Mouse (Mus musculus) activated CD4-positive, CD25-positive, alpha-beta regulatory T cell, adult 4 months (primary cell): ENCODE measurements around the gene Lgr4. TPM values are rescaled to one million over a fixed set of nuclear protein-coding genes. Genes with fewer than 3 reads are reported as not detected.

Experiments
- ATAC-seq: one replicate; pipeline ENCODE4 v1.8.0; 2017
- polyA plus RNA-seq, 2 experiments: library from polyadenylated mRNA; unstranded; fragments of 100-300 nt; shearing (Covaris generic); gene quantifications; one replicate each; pipeline ENCODE4 v1.2.1; 2017

Lgr4 gene
- polyA plus RNA-seq, 2 experiments from 2014 or later: 0.42 TPM; not detected in 1

DNA sequence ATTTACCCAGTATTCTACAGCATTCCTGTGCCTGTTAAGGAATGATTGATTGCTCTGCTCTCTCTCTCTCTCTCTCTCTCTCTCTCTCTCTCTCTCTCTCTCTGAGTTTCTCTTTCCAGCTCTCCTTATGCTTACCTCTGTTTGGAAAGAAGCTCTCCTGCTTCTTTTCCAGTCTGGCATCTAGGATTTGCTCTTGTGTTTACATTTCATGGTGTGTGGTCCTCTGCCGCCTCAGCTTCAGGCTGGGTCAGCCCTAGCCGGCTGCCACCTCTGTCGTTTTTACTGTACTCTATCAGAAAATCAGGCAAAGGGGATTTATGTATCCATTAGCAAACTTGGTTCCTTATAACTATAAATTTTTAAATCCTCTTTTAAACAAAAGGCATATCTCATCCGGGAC, 118.8 kb downstream of the Lgr4 start:
- ATAC-seq: no peak

- ATAC-seq: no peak
These were observed 119.2 kb downstream of the Lgr4 start for GRCm38 (mm10) chr2:110036665-110037064.

DNA sequence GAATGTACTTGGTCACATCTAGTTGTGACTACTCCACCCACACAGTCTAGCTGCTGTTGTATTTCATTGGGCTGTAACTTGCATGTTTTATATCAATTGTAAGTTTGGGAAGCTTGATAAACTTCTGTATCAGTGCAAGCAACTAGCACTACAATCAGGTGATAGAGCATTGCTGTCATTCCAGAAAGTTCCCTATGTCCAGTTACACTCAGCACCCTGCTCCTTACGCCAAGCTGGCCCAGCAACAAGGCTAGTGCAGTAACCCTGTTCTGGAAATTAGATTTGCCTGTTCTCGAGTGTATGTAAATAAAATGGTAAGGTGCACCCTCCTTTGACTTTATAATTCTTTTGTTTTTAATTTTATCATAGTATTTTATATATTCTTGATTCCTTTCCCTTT, 119.8 kb downstream of the Lgr4 start:
- ATAC-seq: no peak

- ATAC-seq: no peak
These were observed 120.9 kb downstream of the Lgr4 start for GRCm38 (mm10) chr2:110038341-110038740.

- ATAC-seq: no peak
These were observed 125.7 kb downstream of the Lgr4 start for GRCm38 (mm10) chr2:110042861-110043760.

- ATAC-seq: no peak
These were observed 141.0 kb downstream of the Lgr4 start for GRCm38 (mm10) chr2:110058424-110058823.

- no peak for ATAC-seq
These were observed 145.7 kb downstream of the Lgr4 start for GRCm38 (mm10) chr2:110063131-110063530.

Other genes with a start within 250 kb of the Lgr4 start
- gene Bdnf, start 242.9 kb upstream of the Lgr4 start, polyA plus RNA-seq: under 1 TPM in 1 of 2 experiments, not detected in 1; 0.12 TPM
- gene Lin7c, start 26.8 kb upstream of the Lgr4 start, polyA plus RNA-seq: 10 to 100 TPM; 53.8 to 62.3 TPM
- gene Ccdc34, start 100.2 kb downstream of the Lgr4 start, polyA plus RNA-seq: 1 to 10 TPM; 8.5 to 9.7 TPM